Mouse (Mus musculus): ENCODE measurements around the gene Otoa.

Gene Otoa

GRCm38 (mm10) chr7:121077829-121078228, 3.6 kb upstream of the Otoa start:
- peak; percentile 60 to 91 for DNase-seq (ENCODE audit: inconsistent age in 2 of 2, low spot score in 1 of 2)

- DNase-seq (ENCODE audit: inconsistent age in 2 of 2, low spot score in 1 of 2): no peak
Measured at GRCm38 (mm10) chr7:121081816-121082215, 366 bp downstream of the Otoa start.

GRCm38 (mm10) chr7:121082949-121083513, 1.6 kb downstream of the Otoa start:
- DNase-seq (ENCODE audit: inconsistent age in 2 of 2, low spot score in 1 of 2): no peak

- DNase-seq (ENCODE audit: inconsistent age in 2 of 2, low spot score in 1 of 2): no peak
Measured at GRCm38 (mm10) chr7:121084840-121085453, 3.5 kb downstream of the Otoa start.

GRCm38 (mm10) chr7:121085500-121085899, 4.0 kb downstream of the Otoa start:
- DNase-seq (ENCODE audit: inconsistent age in 2 of 2, low spot score in 1 of 2): no peak

- DNase-seq (ENCODE audit: inconsistent age in 2 of 2, low spot score in 1 of 2): no peak
Measured at GRCm38 (mm10) chr7:121088745-121089144, 7.3 kb downstream of the Otoa start.

GRCm38 (mm10) chr7:121090748-121091147, 9.3 kb downstream of the Otoa start:
- DNase-seq (ENCODE audit: inconsistent age in 2 of 2, low spot score in 1 of 2): no peak

- no peak for DNase-seq (ENCODE audit: inconsistent age in 2 of 2, low spot score in 1 of 2)
Measured at GRCm38 (mm10) chr7:121093026-121093425, 11.6 kb downstream of the Otoa start.

- DNase-seq (ENCODE audit: inconsistent age in 2 of 2, low spot score in 1 of 2): peak in 1 of 2 experiments; percentile 45
Measured at GRCm38 (mm10) chr7:121098614-121099389, 17.4 kb downstream of the Otoa start.

- no peak for DNase-seq (ENCODE audit: inconsistent age in 2 of 2, low spot score in 1 of 2)
Measured at GRCm38 (mm10) chr7:121107851-121108250, 26.4 kb downstream of the Otoa start.

- peak in 1 of 2 experiments; percentile 62 for DNase-seq (ENCODE audit: inconsistent age in 2 of 2, low spot score in 1 of 2)
Measured at GRCm38 (mm10) chr7:121111321-121111720, 29.9 kb downstream of the Otoa start.

- no peak for DNase-seq (ENCODE audit: inconsistent age in 2 of 2, low spot score in 1 of 2)
Measured at GRCm38 (mm10) chr7:121111762-121112161, 30.3 kb downstream of the Otoa start.

- peak; percentile 75 to 95 for DNase-seq (ENCODE audit: inconsistent age in 2 of 2, low spot score in 1 of 2)
Measured at GRCm38 (mm10) chr7:121120143-121120818, 38.8 kb downstream of the Otoa start.

GRCm38 (mm10) chr7:121130837-121131236, 49.4 kb downstream of the Otoa start:
- no peak for DNase-seq (ENCODE audit: inconsistent age in 2 of 2, low spot score in 1 of 2)

GRCm38 (mm10) chr7:121141274-121141673, 59.8 kb downstream of the Otoa start:
- DNase-seq (ENCODE audit: inconsistent age in 2 of 2, low spot score in 1 of 2): no peak

GRCm38 (mm10) chr7:121150662-121151061, 69.2 kb downstream of the Otoa start:
- no peak for DNase-seq (ENCODE audit: inconsistent age in 2 of 2, low spot score in 1 of 2)

GRCm38 (mm10) chr7:121152186-121152585, 70.7 kb downstream of the Otoa start:
- peak in 1 of 2 experiments; percentile 40 for DNase-seq (ENCODE audit: inconsistent age in 2 of 2, low spot score in 1 of 2)

- DNase-seq (ENCODE audit: inconsistent age in 2 of 2, low spot score in 1 of 2): no peak
Measured at GRCm38 (mm10) chr7:121165616-121166015, 84.2 kb downstream of the Otoa start.

- no peak for DNase-seq (ENCODE audit: inconsistent age in 2 of 2, low spot score in 1 of 2)
Measured at GRCm38 (mm10) chr7:121171888-121172287, 90.4 kb downstream of the Otoa start.

GRCm38 (mm10) chr7:121187201-121187786, 105.8 kb downstream of the Otoa start:
- DNase-seq (ENCODE audit: inconsistent age in 2 of 2, low spot score in 1 of 2): no peak

GRCm38 (mm10) chr7:121188976-121189375, 107.5 kb downstream of the Otoa start:
- no peak for DNase-seq (ENCODE audit: inconsistent age in 2 of 2, low spot score in 1 of 2)

Data from adrenal gland, adult (tissue).